In the genomic region with DNA sequence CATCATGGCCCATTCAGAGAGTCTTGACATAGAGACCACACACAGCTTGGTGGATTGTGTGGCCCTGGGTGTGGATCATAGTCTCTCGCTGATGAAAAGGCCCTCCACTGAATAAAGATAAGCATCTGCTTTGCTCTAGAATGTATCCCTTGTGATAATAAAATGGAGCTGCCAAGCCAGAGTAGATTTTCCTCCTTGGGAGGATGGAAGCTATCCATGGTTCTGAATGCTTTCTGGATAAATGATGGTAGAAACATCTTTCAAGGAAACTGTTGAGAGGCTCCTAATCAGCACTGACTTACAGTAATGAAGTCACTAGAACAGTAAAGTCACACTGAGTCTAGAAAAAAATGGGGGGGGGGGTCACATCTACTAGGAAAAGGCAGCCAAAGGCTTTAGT, we compare ENCODE assay signal across 15 mouse cellular contexts.
"Had no signal": no experiment of that assay in that cellular context is flagged by ENCODE, and none has a peak within 500 bp of the region (broad histone marks: within the 10 kb centered on the region; RNA-seq: fewer than 3 reads in every experiment).

No protein-coding gene starts in this region.

- ATAC-seq: midbrain, embryonic 13.5 days; midbrain, embryonic 15.5 days had no signal

- DNase-seq: lung, adult 2 months; lung, postnatal 14 days; lung, postnatal 36 days; right cerebral cortex, postnatal 14 days; thymus, adult 2 months; thymus, postnatal 25 days; thymus, postnatal 4 days had no signal

- H3K27ac ChIP-seq: macrophage; midbrain, embryonic 13.5 days; midbrain, embryonic 15.5 days; neural tube, embryonic 12.5 days; stomach, embryonic 15.5 days; stomach, postnatal 0 days had no signal

- H3K4me1 ChIP-seq: megakaryocyte, embryonic 14.5 days; midbrain, embryonic 13.5 days; midbrain, embryonic 15.5 days; neural tube, embryonic 12.5 days; stomach, embryonic 15.5 days had no signal

- H3K4me3 ChIP-seq: megakaryocyte, embryonic 14.5 days; midbrain, embryonic 13.5 days; midbrain, embryonic 15.5 days; neural tube, embryonic 12.5 days; stomach, embryonic 15.5 days had no signal

- H3K27me3 ChIP-seq: megakaryocyte, embryonic 14.5 days; midbrain, embryonic 13.5 days; midbrain, embryonic 15.5 days; neural tube, embryonic 12.5 days; stomach, embryonic 15.5 days had no signal

- H3K4me2 ChIP-seq: midbrain, embryonic 11.5 days; midbrain, embryonic 13.5 days; midbrain, embryonic 15.5 days; neural tube, embryonic 12.5 days; stomach, embryonic 15.5 days had no signal

- H3K9ac ChIP-seq: midbrain, embryonic 13.5 days; midbrain, embryonic 15.5 days; neural tube, embryonic 12.5 days; stomach, embryonic 15.5 days had no signal

- H3K9me3 ChIP-seq: midbrain, embryonic 13.5 days; midbrain, embryonic 15.5 days; neural tube, embryonic 12.5 days; stomach, embryonic 15.5 days had no signal

- H3K36me3 ChIP-seq: midbrain, embryonic 13.5 days; midbrain, embryonic 15.5 days; neural tube, embryonic 12.5 days; stomach, embryonic 15.5 days had no signal
